Mouse (Mus musculus) stomach, embryonic 15.5 days (tissue): Measurements from ENCODE around the gene G6pdx. TPM values are rescaled to one million over a fixed set of nuclear protein-coding genes. Genes with fewer than 3 reads are reported as not detected.

Experiments used
- ATAC-seq: fragments of 200-750 bp; cut with Nextera tagmentation; 2 replicates; pipeline ENCODE4 v1.8.0; 2017; ENCODE audit warnings: low read depth, moderate number of reproducible peaks, moderate TSS enrichment; ENCODE audit not compliant: insufficient read depth, low FRiP score
- H3K27ac ChIP-seq: fragments of 300-500 bp; sonication (generic); 2 replicates; pipeline ENCODE4 v1.5.1; 2015; ENCODE audit warnings: mild to moderate bottlenecking, inconsistent platforms
- H3K27me3 ChIP-seq: fragments of 300-500 bp; sonication (generic); replicated peaks from 2 replicates; pipeline ENCODE4 v1.6.1; 2015; ENCODE audit warnings: inconsistent platforms
- H3K36me3 ChIP-seq: fragments of 300-500 bp; sonication (generic); 2 replicates; pipeline ENCODE4 v1.6.1; 2015; ENCODE audit warnings: inconsistent platforms
- H3K4me1 ChIP-seq: fragments of 300-500 bp; sonication (generic); 2 replicates; pipeline ENCODE4 v1.6.1; 2015; ENCODE audit warnings: inconsistent platforms
- H3K4me2 ChIP-seq: fragments of 300-500 bp; sonication (generic); 2 replicates; pipeline ENCODE4 v1.6.1; 2015; ENCODE audit warnings: mild to moderate bottlenecking, inconsistent platforms
- H3K4me3 ChIP-seq: fragments of 300-500 bp; sonication (generic); replicated peaks from 2 replicates; pipeline ENCODE4 v1.5.1; 2015; ENCODE audit warnings: inconsistent platforms
- H3K9ac ChIP-seq: fragments of 300-500 bp; sonication (generic); 2 replicates; pipeline ENCODE4 v1.6.1; 2015; ENCODE audit warnings: inconsistent platforms
- H3K9me3 ChIP-seq: fragments of 300-500 bp; sonication (generic); 2 replicates; pipeline ENCODE4 v1.6.1; 2016; ENCODE audit warnings: inconsistent platforms
- WGBS: fragments of 180-500 bp; shearing (Covaris S2); methylation state at CpG from one replicate; pipeline ENCODE4 v1.1.7; 2015; 5-methylcytosine and 5-hydroxymethylcytosine counted together
- polyA plus RNA-seq: library from polyadenylated mRNA; unstranded; fragments of >200 nt; fragmentation: Nextera tagmentation; extraction: Ambion mirVana; gene quantifications from 2 replicates; pipeline ENCODE4 v1.2.1, GENCODE M21; 2015

Gene G6pdx
- polyA plus RNA-seq, 1 experiment from 2014 or later, result 76.5 TPM

- H3K9me3 ChIP-seq, result no peaks in the 10 kb centered on the region
- peak; percentile 100 for ATAC-seq
These were observed 36.2 kb downstream of the G6pdx start, which contains the start of the genes Fam3a and Ikbkg for GRCm38 (mm10) chrX:74392535-74393443. TSS of gene Fam3a (minus strand) at chrX:74393272. TSS of gene Ikbkg (plus strand) at chrX:74393290.

GRCm38 (mm10) chrX:74388153-74388552, 40.8 kb downstream of the G6pdx start:
- H3K36me3 ChIP-seq, result no peaks in the 10 kb centered on the region; the same call in 1 of the 2 replicates
- no peaks in the 10 kb centered on the region for H3K4me1 ChIP-seq
- H3K27me3 ChIP-seq, result no peaks in the 10 kb centered on the region
- H3K27ac ChIP-seq, result no peak overlapping the region
- no peaks in the 10 kb centered on the region for H3K9me3 ChIP-seq
- H3K9ac ChIP-seq, result no peak overlapping the region
- ATAC-seq, result no peak
- H3K4me3 ChIP-seq, result no peak overlapping the region
- H3K4me2 ChIP-seq, result no peak overlapping the region

More at GRCm38 (mm10) chrX:74392535-74393443, 36.2 kb downstream of the G6pdx start, which contains the start of the genes Fam3a and Ikbkg:
- 21% methylated on average over 30 of the region's 30 CpGs for WGBS
- no peaks in the 10 kb centered on the region for H3K27me3 ChIP-seq
- peak within 1 kb of the TSS; percentile 90 for H3K27ac ChIP-seq
- H3K4me2 ChIP-seq, result peak within 1 kb of the TSS; percentile 57
- H3K36me3 ChIP-seq, result no peaks in the 10 kb centered on the region
- no peaks in the 10 kb centered on the region for H3K4me1 ChIP-seq
- peak within 1 kb of the TSS; percentile 35 for H3K9ac ChIP-seq
- peak within 1 kb of the TSS; percentile 51 for H3K4me3 ChIP-seq

- no peaks in the 10 kb centered on the region for H3K9me3 ChIP-seq
- no peak; the same call in 1 of the 2 replicates for ATAC-seq
- H3K4me2 ChIP-seq, result no peak overlapping the region
- no peaks in the 10 kb centered on the region for H3K27me3 ChIP-seq
- WGBS, result 79% methylated on average over 2 of the region's 2 CpGs
- no peak overlapping the region for H3K9ac ChIP-seq
- no peak overlapping the region for H3K27ac ChIP-seq
- H3K4me3 ChIP-seq, result no peak overlapping the region
- no peaks in the 10 kb centered on the region for H3K4me1 ChIP-seq
- no peaks in the 10 kb centered on the region; the same call in 1 of the 2 replicates for H3K36me3 ChIP-seq
These were observed 44.5 kb downstream of the G6pdx start for GRCm38 (mm10) chrX:74384451-74384850.

- Histone ChIP-seq H3K9me3 (no peaks in the 10 kb centered on the region), H3K27ac (no peak within 1 kb of the TSS), H3K27me3 (no peaks in the 10 kb centered on the region), H3K4me2 (peak within 1 kb of the TSS; percentile 61), H3K4me1 (no peaks in the 10 kb centered on the region), H3K4me3 (peak within 1 kb of the TSS; percentile 51), H3K9ac (0 out of 2 replicates have a peak within 1 kb of the TSS, but pooled peaks have one; percentile 29), H3K36me3 (no peaks in the 10 kb centered on the region)
- ATAC-seq, result peak; percentile 89
- WGBS, result 22% methylated on average over 32 of the region's 32 CpGs
These were observed 56.0 kb downstream of the G6pdx start, which contains the start of the genes Ubl4a and Slc10a3 for GRCm38 (mm10) chrX:74372888-74373549. TSS of gene Ubl4a (minus strand) at chrX:74373218. TSS of gene Slc10a3 (minus strand) at chrX:74373349.

GRCm38 (mm10) chrX:74368209-74368909, 60.6 kb downstream of the G6pdx start:
- H3K9ac ChIP-seq, result peak overlapping the region; percentile 56
- peak overlapping the region; percentile 58 for H3K4me2 ChIP-seq
- peak overlapping the region; percentile 76 for H3K27ac ChIP-seq
- WGBS, result 23% methylated on average over 48 of the region's 49 CpGs
- H3K4me1 ChIP-seq, result no peaks in the 10 kb centered on the region
- H3K27me3 ChIP-seq, result no peaks in the 10 kb centered on the region
- ATAC-seq, result peak; percentile 85
- H3K4me3 ChIP-seq, result peak overlapping the region; percentile 58
- no peaks in the 10 kb centered on the region for H3K36me3 ChIP-seq
- no peaks in the 10 kb centered on the region for H3K9me3 ChIP-seq

GRCm38 (mm10) chrX:74367512-74367911, 61.5 kb downstream of the G6pdx start:
- peak overlapping the region; percentile 56 for H3K9ac ChIP-seq
- no peak overlapping the region for H3K27ac ChIP-seq
- peak overlapping the region; percentile 58 for H3K4me3 ChIP-seq
- no peaks in the 10 kb centered on the region for H3K4me1 ChIP-seq
- H3K36me3 ChIP-seq, result no peaks in the 10 kb centered on the region
- no peaks in the 10 kb centered on the region for H3K9me3 ChIP-seq
- WGBS, result 58% methylated on average over 10 of the region's 10 CpGs
- ATAC-seq, result no peak
- no peaks in the 10 kb centered on the region for H3K27me3 ChIP-seq
- H3K4me2 ChIP-seq, result peak overlapping the region; percentile 58

Other genes with a start within 250 kb of the G6pdx start
- 346 and 386 TPM in 2 replicates for gene Flna, start 179.4 kb downstream of the G6pdx start, polyA plus RNA-seq
- gene Emd, start 174.5 kb downstream of the G6pdx start, polyA plus RNA-seq, result 22.0 and 25.5 TPM in 2 replicates
- gene Rpl10, start 158.4 kb downstream of the G6pdx start, polyA plus RNA-seq, result 643 and 895 TPM in 2 replicates
- 79.5 and 86.1 TPM in 2 replicates for gene Taz, start 147.3 kb downstream of the G6pdx start, polyA plus RNA-seq
- 15.7 and 17.5 TPM in 2 replicates for gene Dnase1l1, start 146.9 kb downstream of the G6pdx start, polyA plus RNA-seq
- 130 and 132 TPM in 2 replicates for gene Atp6ap1, start 132.1 kb downstream of the G6pdx start, polyA plus RNA-seq
- gene Gdi1, start 124.2 kb downstream of the G6pdx start, polyA plus RNA-seq, result 190 and 196 TPM in 2 replicates
- gene Fam50a, start 116.2 kb downstream of the G6pdx start, polyA plus RNA-seq, result 58.1 and 63.1 TPM in 2 replicates
- gene Plxna3, start 100.1 kb downstream of the G6pdx start, polyA plus RNA-seq, result 12.4 and 13.5 TPM in 2 replicates
- gene Lage3, start 75.6 kb downstream of the G6pdx start, polyA plus RNA-seq, result 95.8 and 107 TPM in 2 replicates
- 63.3 and 67.0 TPM in 2 replicates for gene Ubl4a, start 56.0 kb downstream of the G6pdx start, polyA plus RNA-seq
- 17.8 and 17.9 TPM in 2 replicates for gene Slc10a3, start 55.8 kb downstream of the G6pdx start, polyA plus RNA-seq
- gene Fam3a, start 35.9 kb downstream of the G6pdx start, polyA plus RNA-seq, result 36.0 and 36.1 TPM in 2 replicates
- gene Ikbkg, start 35.9 kb downstream of the G6pdx start, polyA plus RNA-seq, result 19.9 and 20.1 TPM in 2 replicates
- gene Gm6880, start 52.2 kb upstream of the G6pdx start, polyA plus RNA-seq, result not detected in 2 replicates
- not detected in 2 replicates for gene Olfr1326-ps1, start 145.7 kb upstream of the G6pdx start, polyA plus RNA-seq
- not detected in 2 replicates for gene Olfr1325, start 163.5 kb upstream of the G6pdx start, polyA plus RNA-seq
- gene Gm5640, start 216.4 kb upstream of the G6pdx start, polyA plus RNA-seq, result not detected in 2 replicates